Mouse (Mus musculus): ENCODE results near the gene Slc25a38.
A peak's percentile ranks its signal among the peaks of the same experiment; 100 is the strongest.

The Slc25a38 gene

DNA sequence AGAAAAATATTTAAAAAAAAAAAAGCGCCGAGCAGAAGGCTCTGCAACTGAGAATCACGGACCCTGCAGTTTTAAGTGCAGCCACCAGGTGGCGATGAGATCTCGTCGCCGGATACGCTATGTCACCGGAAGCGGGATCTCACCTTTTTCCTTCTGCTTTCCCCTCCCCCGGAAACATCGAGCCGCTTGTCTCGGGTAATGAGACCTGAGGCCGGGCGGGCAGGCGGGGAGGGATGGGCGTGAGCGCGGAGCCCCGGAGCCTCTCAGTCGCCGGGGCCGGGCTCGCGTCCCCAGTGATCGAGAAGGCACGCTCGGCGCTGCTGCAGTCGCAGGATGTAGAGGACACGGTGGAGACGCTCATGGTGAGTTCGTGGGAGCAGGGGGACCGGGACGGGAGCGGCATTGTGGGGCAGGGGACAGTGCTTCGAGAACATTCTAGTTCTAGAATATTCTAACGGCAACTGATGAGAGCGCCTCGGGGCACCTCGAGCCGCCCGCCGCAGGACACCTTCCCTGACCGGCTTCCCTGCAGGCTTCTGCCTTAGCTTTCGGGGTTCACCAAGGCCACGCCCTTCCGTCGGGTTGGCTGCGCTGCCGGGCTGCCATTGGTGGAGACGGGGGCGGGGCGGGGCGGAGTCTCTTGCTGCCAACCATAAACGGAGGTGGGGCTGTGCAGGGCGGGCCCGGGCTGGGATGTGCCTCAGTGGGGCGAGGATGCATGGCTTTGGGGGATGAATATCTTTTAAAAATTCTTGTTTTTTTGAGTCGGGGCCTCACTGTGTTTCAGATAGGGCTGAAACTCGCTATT lies at the start of gene Slc25a38:
Gene Slc25a38 (plus strand): TSS at position 164 of the 808 bp plus-strand sequence.
- DNase-seq (ENCODE audit: low spot score): peak; percentile 97

DNA sequence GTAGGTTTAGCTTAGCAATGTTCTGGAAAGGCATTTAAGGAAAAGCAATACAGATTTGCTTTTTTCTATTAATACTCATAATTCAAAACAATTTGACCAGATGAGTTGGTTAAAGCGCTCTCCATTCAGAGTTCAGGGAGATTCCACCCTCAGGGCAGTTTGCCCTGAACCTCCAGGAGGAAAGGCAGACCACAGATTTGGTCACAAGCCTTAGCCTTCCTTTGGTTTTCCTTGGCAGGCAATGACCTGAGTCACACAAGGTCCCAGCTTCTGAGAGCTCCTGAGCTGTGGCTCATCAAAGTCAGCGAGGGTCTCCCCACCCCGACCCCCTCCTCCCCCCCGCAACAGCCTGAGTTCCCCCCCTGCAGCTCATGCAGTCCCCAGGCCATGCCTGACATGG lies 45.9 kb upstream of the Slc25a38 start:
- no peak for DNase-seq (ENCODE audit: low spot score)

DNA sequence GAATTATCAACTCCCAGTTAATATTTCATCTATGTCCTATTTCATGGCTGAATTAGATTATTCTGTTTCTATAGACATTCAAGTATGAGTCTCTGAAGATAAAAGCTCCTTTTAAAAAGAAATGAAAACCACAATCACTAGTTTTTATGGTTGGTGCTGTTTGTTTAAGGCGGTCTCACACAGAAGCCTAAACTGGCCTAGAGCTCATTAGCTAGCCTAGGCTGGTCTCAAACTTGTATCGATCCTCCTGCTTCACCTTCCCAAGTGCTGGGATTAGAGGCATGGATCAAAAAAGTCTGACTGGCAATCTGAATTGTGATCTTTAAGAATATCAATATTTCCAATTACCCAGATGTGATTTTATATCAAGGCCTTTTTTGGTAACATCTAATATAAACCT lies 42.6 kb upstream of the Slc25a38 start:
- no peak for DNase-seq (ENCODE audit: low spot score)

DNA sequence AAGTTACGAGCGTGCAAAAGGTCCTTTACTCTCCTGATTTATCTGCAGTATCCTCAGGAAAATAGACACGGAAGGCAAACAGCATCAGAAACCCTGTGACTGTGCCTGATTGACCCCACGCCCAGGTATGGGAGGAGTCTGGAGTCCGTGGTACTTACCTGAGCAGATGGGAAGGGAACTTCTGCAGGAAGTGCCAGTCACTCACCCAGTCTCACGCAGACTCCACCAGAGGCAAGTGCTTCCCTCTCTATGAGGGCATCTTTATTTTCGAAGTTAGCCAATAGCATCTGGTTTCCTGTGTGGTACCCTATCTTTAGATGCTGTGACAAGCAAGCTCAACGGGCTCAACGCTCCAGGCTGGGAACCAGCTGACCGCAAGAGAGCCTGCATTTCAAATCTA lies 42.1 kb upstream of the Slc25a38 start:
- peak; percentile 58 for DNase-seq (ENCODE audit: low spot score)

DNA sequence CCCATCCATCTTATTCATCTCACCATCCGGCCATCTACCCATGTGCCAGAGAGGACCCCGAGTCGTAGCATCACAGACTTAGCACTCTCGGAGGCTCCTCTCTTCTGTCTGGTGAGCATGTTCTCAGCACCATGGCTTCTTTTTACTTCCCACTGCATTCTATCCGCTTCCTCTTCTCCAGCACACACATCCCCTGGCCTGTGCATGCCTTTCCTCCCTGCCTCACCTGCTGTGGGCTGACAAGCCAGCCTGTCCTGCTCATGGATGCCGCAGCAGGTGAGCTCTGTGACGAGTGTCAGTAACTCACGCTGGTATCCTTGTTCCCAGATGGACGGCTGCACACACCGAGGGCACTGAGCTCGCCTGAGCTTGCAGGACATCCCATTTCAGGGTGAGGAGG lies 40.4 kb upstream of the Slc25a38 start, which contains the start of gene Cx3cr1:
Gene Cx3cr1 (minus strand): TSS at position 101 of the 400 bp plus-strand sequence.
- no peak for DNase-seq (ENCODE audit: low spot score)

- DNase-seq (ENCODE audit: low spot score): no peak
Measured at GRCm38 (mm10) chr9:120071251-120071650, 38.9 kb upstream of the Slc25a38 start.

GRCm38 (mm10) chr9:120073169-120073568 lies 37.0 kb upstream of the Slc25a38 start:
- peak; percentile 90 for DNase-seq (ENCODE audit: low spot score)

- no peak for DNase-seq (ENCODE audit: low spot score)
Measured at GRCm38 (mm10) chr9:120074516-120074915, 35.7 kb upstream of the Slc25a38 start.

- DNase-seq (ENCODE audit: low spot score): no peak
Measured at GRCm38 (mm10) chr9:120078241-120078640, 31.9 kb upstream of the Slc25a38 start.

- DNase-seq (ENCODE audit: low spot score): no peak
Measured at GRCm38 (mm10) chr9:120079901-120080300, 30.3 kb upstream of the Slc25a38 start.

- DNase-seq (ENCODE audit: low spot score): no peak
Measured at GRCm38 (mm10) chr9:120080546-120081108, 29.5 kb upstream of the Slc25a38 start.

DNA sequence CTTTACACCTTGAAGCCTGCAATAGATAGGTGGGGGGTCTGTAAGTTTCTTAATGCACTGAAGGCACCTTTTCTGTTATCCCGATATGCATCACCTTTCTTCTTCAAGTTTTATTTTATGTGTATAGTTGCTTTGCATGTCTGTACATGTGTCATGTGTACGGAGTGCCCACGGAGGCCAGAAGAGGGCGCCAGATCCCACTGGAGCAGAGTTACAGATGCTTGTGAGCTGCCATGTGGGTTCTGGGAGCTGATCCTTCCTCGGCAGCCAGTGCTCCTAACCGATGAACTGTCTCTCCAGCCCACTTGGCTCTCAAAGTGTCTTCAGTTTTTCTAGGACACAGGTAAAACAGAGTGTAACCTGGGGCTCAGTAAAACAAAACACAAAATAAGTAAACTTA lies 28.9 kb upstream of the Slc25a38 start:
- DNase-seq (ENCODE audit: low spot score): no peak

DNA sequence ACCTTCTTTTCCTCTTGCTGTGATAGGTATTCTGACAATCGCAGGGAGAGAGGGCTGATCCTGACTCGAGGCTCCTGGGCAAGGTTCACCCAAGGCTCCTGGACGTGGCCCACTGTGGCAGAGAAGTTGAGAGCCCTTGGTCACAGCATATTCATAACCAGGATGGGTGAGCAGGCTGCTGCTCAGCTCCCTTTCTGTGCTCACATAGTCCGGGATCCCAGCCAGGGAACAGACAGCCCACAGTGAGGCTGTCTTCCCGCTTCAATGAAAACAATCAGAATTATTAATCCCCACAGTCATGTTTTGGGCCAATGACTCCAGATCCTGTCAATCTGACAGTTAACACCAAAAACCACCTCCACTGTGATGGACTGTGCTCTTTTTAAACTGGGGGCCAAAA lies 28.2 kb upstream of the Slc25a38 start:
- peak; percentile 74 for DNase-seq (ENCODE audit: low spot score)

- DNase-seq (ENCODE audit: low spot score): no peak
Measured at GRCm38 (mm10) chr9:120082691-120083090, 27.5 kb upstream of the Slc25a38 start.

- DNase-seq (ENCODE audit: low spot score): no peak
Measured at GRCm38 (mm10) chr9:120083158-120083894, 26.8 kb upstream of the Slc25a38 start.

- DNase-seq (ENCODE audit: low spot score): no peak
Measured at GRCm38 (mm10) chr9:120084406-120084805, 25.8 kb upstream of the Slc25a38 start.

- DNase-seq (ENCODE audit: low spot score): no peak
Measured at GRCm38 (mm10) chr9:120089125-120089524, 21.0 kb upstream of the Slc25a38 start.

GRCm38 (mm10) chr9:120091086-120091485 lies 19.1 kb upstream of the Slc25a38 start:
- DNase-seq (ENCODE audit: low spot score): no peak

DNA sequence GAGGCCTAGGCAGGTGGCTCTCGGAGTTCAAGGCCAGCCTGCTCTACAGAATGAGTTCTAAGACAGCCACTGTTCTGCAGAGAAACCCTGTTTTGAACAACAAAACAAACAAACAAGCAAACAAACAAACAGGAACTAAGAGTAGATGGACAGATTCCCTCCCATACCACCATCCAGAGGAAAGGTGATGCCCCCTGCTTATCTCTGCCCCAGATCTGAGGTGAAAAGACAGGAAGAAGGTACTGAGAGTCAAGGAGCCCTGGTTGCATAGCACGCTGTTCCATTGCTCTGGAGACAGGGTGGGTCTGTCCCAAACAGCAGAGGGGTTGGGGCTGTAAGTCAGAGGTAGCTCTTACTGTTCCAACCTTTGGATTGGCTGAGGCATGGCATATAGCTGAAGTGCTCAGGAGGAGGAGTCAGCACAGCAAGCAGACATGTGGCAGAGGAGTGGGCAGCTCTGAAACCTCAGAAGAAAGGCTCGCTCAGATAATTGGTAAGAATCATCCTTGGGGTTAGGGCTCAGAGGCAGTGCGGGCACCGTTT lies 18.4 kb upstream of the Slc25a38 start, which contains the start of gene Ccr8:
Gene Ccr8 (plus strand): TSS at position 419 of the 543 bp plus-strand sequence.
- no peak for DNase-seq (ENCODE audit: low spot score)

DNA sequence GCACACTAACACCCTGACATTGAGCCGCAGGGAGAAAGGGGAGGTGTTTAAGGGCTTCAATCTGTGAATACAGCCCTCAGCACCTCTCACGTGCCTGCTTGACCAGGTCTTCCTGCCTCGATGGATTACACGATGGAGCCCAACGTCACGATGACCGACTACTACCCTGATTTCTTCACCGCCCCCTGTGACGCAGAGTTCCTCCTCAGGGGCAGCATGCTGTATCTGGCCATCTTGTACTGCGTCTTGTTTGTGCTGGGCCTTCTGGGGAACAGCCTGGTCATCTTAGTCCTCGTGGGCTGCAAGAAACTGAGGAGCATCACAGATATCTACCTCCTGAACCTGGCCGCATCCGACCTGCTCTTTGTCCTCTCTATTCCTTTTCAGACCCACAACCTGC lies 16.5 kb upstream of the Slc25a38 start:
- no peak for DNase-seq (ENCODE audit: low spot score)

GRCm38 (mm10) chr9:120095886-120096285 lies 14.3 kb upstream of the Slc25a38 start:
- no peak for DNase-seq (ENCODE audit: low spot score)

DNA sequence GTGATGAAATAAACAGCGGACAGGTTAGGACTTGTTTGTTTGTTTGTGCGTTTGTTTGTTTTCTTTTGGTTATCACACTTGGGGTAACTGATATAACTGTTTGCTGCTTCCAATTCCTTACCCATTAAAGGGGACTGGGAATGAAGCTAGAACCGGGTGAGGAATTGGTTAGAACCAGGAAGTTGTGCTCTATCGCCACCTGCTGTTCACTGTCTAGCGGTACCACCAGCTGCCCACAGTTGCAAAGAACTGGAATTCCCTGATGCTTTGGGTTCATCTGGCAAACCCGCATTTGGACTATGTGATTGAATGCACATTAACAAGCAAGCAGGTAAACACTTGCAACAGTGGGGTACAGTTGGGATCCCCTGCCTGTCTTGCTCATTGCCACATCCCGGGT lies 11.5 kb upstream of the Slc25a38 start:
- DNase-seq (ENCODE audit: low spot score): peak; percentile 71

GRCm38 (mm10) chr9:120099304-120099703 lies 10.9 kb upstream of the Slc25a38 start:
- no peak for DNase-seq (ENCODE audit: low spot score)

All from layer of hippocampus, adult 11-12 months (tissue).